Mouse (Mus musculus) 416B (cell line): ENCODE measurements around the gene Tenm2.

Experiments used
- DNase-seq: peaks from one replicate; pipeline ENCODE4 v3.0.0; 2011; ENCODE audit warnings: low read depth

Gene Tenm2

DNA sequence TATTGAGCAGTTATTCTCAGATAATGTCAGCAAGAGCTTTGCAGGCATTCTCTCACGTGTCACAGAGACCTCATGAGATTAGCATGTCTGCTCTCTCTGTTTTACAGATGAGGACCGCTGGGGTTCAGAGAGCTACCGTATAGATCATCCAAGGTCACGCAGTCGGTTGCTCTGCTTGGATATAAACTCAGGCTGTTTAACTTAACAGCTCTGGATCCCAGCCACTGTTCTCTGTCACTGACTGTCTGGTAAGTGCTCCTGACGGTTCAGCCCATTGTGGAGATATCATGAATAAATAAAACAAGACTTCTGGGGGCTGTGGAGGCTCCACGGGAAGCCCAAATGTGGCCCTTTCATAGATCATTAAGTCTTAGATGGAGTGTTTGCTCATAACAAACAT is 754.2 kb downstream of the Tenm2 start:
- DNase-seq = no peak

DNA sequence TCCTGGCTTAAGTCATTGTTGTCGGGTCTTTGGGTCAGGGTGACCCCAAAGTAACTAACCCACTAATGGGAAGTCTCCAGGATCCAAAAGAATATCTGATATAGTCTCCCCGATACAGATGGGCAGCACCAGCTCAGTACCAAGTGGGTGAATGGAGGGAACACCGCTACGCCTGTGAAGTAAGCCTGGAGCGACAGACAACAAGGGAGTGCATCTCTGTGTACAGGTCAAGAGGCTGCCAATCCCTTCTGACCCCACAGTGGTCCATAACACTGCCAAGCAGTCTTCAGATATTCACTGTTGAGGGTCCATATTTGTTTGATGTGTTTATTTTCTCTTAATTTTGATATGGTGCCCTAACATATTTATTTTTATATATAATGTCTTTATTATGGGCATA is 754.7 kb downstream of the Tenm2 start:
- no peak for DNase-seq

DNA sequence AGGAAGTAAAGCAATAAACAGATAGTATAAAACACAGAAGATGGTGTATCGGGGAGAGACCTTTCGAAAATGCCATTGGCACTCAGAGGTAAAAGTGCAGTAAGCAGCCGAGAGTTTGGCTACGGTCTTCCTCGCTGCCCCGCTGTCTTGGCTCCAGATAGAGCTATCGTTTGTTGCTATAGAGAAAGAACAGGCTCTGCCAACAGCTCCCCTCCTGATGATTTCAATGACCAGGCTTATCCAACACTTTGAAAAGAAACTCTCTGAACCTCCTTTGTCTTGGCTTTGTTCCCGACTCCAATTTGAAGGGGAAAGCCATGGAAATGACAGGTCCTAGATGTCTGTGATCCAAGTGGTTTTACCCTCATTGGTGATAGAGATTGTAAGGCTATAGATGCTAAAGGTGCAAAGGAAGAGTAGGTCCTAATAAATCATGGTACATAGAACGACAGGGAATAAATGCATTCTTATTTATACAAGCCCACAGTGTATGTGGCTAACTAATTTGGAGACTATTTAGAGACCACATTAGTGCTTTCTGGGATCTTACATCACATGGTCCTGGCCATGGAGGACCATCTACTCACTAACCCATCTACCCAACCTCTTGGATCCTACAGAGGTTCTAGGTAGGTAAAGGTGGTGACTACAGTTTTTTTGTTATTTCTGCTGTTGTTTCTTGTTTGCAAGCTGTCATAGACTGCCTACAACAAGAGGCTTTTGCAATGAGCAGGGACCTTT is 765.8 kb downstream of the Tenm2 start:
- DNase-seq = no peak

DNA sequence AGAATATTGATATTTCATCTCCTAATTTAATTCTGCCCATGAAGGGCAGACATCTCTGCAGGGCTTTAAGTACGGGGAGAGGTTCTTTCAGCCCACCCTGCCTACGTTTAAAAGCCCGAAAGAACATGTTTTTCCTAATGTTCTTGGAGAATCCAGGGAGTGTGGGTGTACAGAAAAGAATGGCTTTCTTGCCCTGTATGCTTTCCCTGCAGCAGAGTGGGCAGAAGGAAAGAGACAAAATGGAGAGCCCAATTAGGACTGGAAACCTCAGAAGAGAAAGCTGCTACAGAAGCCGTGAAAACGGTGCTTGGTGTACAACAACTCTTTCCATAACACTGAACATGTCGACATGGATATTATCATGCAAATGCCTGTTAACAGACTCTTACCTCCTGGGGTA is 777.3 kb downstream of the Tenm2 start:
- no peak for DNase-seq

DNA sequence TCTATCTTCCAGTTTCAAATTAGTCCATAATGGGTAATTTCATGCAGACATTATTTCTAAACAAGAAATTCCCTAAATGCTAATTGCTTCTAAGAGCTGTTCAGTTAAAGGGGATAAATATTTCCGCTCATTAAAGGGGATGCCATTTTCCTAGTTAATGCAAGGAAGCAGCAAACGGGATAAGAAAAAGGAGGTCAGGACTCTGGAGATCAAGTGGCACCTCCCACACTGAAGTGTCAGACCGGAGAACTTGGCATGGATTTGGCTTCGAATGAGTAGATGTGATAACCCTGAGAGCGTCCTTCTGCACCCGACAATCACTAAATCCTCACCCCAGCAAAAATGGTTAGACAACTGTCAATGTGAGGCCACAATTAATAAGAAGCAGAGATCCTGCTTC is 781.7 kb downstream of the Tenm2 start:
- DNase-seq = no peak

DNA sequence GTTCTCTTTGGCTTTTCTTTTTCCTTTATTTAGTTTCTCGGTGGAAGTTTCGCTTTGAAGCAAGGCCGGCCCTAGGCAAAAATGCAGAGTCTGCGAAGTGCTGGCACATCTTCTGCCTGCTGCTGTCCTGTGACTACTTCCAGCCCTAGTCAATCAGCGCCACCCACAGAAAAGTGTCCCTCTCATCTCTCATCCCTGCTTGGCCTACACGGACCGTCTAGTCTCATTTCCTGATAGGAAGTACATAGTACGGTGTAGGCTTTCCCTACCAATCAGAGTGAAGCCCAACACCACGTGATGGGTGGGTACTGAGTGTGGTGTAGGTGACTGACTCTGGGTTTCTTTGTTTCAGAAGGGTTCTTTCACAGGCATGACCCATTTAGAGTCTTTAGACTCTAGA is 783.3 kb downstream of the Tenm2 start:
- DNase-seq = no peak

DNA sequence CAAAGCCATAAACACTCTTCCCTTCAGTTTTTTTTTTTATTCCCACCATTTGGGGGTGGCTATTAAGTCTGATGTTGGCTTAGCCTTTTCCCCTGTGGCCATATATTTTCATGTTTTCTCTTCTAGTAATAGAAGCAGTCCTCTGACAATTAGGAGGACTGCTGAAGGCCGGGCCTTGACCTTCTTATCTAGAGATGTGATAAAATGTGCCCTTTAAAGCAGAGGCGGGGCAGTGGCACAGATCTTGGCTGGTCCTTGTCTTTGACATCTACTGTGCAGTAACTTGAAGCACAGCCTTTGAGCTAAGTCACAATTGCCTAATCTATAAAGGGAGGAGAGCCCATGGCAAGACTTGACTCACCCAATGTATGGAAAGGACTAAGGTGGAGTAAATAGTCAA is 789.4 kb downstream of the Tenm2 start:
- no peak for DNase-seq

DNA sequence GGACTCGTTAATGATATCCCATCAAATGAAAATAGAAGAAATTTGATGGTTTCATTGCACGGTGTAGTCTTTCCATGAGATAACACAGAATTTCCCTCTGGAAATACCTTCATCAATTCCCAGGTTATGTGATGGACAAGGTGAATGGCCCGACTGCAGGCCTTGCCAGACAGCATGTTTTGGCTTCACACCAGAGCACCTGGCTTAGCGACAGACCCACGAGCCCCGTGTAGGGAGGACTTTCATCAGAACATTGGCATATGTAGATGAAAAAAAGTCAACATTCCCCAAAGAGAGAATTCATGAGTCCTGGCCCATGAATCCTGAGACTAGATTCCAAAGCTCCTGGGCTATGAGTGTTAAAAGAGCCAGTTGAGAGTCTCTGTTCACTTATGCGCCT is 791.9 kb downstream of the Tenm2 start:
- DNase-seq = no peak

DNA sequence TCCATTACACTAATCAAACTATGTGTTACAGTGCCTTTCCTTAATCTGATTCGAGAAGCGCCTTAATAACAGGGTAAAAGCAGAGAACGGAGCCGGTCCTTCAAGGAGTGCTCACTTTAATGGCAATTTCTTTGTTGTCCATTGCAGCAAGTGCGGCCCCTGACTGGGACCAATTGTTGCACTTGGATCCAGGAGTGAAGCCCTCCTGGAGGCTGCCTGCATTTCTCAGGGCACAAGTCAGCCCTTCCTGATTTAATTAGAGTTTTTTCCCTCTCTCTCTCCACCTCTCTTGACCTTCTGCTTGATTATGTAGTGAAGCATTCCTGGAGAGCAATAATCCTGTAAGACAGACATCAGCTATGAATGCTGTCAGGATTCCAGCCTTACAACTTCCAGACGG is 794.0 kb downstream of the Tenm2 start:
- DNase-seq = no peak

DNA sequence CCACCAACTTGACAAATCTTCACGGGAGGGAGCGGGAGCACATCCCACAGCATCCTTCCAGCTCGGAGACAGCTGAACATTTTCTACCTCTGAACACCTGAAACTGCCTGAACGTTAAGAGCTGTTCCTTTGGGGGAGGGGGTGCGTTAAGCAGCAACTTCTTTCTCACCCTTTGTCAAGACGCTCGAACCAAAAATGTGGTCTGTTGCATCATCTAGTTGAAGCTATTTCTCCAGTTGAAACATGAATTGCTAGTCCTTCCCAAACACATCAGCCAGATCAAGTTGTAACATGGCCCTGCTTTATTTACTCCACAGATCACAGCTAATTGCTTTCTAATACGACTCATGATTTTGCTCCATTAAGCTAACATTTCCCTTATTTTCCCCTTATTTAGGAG is 799.5 kb downstream of the Tenm2 start:
- no peak for DNase-seq

DNA sequence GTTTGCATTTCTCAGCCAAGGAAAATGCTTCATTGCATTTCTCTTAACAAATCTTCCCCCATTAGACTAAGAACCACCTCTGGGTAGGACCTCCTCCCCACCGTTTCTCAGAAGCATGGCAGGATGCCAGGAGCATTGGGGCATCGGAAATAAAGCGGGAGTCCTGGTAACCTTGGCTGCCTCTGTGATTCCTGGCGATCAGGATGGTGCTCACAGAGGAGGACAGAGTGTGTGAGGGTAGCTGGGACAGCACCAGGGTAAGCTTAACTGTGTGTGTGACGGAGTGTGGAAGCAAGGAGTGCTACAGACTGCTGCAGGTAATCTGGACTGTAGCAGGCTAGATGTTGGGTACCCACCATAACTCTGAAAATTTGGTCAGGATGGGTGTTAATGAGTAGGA is 806.8 kb downstream of the Tenm2 start:
- DNase-seq = no peak

DNA sequence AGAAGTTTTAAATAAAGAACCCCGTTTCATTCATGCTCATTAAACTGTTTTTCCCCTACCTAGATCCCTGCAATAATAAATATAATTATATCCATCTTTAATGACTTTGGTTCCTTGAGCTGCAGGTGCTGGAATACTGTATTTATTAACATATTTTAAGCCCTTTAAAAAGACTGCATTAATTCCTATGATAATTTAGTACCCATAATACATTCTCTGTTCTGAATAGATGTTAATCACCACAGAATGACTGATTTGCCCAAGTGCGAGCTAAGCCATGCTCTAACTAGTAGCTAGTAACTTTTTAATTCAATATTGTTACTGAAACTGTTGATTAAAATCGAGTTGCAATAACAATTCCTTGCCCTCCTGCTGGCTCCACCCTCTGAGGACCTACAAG is 810.8 kb downstream of the Tenm2 start:
- no peak for DNase-seq

DNA sequence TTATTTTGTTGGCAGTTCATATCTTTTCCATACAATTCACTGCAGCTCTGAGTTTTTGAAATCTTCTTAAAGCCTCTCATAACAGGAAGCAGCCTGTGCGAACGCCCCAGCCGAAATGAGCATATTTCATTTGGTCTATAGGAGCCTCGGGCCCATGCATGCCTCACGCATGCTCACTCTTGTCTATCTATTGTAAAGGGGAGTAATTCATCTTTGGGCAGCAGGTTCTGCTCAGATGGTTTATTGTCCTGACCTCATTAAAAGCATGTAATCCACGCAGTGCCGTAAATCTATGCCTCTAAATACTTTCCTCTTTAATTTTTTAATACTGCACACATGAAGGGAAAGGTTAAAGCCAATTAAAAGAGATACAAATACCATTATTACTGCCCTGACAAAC is 815.7 kb downstream of the Tenm2 start:
- DNase-seq = no peak

DNA sequence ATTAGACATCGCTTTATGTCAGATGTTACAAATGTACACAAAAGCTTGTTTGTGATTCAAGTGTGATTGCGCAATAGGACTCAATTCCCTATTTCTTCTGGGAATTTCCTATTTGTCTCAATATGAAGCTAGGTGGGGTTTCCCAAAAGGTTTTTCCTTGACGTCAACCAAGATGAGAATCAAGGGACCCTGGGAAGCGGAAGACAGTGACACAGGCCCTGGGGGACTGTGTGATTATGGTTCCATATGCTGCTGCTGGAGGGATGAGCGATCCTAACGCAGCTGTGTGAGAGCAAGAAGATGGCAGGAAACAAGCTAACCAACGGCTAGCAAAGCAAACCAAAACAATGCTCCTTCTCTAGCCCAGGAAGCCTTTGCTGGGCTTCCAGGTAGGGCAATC is 820.5 kb downstream of the Tenm2 start:
- DNase-seq = no peak

DNA sequence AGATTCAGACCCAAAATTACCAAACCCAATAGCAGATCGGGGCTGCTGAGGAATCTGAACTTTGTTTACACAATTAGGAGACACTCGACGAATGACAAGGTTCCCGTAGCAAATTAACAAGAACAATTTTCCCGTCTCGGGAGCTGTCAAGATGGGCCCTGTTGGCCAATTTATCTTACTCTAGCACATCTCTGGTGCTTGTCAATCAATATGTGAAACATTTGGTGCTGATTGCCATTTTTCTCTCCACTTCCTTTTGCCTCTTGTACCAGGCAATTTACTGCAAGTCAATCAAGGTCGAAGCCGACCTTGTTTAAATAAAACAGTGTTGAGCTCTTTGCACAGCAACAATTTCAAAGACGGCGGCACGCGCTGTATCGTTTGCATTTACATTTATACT is 824.9 kb downstream of the Tenm2 start:
- DNase-seq = no peak

DNA sequence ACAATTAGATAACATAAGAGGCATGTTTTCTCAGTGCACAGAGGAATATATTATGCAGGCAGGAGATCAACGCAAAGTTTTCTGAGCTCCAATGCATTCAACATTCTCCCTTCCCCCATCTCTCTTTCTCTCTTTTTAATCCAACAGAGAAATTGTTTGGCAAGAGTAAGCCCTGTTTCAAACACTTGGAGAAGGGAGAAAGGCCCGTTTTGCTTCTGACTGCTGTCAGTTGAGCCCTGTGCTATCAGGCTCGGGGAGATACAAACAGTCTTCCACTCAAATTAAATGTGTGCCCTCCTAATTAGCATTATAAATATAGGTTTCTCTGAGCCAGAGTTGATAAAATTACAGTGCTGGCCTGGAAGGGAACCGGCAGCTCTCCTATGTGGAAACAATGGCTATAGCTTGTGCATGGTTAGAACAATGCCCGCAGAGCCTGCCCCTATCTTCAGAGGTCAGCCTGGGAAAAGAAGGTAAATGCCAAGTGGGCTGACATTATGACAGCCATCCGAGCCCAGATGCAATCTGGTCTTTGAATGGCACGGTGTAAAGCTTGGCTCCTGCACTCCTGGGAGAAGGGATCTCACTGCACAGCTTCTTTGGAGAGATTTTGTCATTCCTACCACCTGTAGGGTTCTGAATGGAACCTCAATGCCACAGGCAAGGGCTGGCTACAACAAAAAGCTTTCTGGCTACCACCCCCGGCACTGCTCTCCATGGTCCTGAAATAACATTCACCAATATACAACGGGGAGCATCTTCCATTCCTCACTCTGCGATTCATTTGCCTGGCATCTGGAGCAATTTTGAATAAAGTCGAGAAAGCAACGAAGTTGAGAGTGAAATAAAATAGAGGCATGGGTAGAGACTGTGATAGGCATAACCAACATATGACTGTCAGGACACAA is 839.7 kb downstream of the Tenm2 start:
- no peak for DNase-seq

DNA sequence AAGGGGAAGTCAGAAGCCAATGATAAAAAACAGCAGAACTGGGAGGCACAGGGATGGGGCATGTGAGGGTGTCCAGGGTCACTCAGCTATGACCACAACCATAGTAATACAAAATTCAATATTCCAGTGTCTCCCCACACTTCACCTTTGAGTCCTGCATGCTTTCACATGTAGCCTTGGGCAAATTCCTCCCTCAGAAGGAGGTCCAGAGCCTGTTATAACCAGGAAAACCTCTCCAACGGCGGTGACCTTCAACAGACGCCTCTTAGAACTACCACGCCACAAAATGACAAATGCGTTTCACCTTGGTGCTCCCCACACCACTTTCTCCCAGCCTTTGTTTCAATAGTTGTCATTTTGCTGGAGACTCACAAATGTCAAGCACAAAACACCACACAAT is 851.1 kb downstream of the Tenm2 start:
- no peak for DNase-seq

DNA sequence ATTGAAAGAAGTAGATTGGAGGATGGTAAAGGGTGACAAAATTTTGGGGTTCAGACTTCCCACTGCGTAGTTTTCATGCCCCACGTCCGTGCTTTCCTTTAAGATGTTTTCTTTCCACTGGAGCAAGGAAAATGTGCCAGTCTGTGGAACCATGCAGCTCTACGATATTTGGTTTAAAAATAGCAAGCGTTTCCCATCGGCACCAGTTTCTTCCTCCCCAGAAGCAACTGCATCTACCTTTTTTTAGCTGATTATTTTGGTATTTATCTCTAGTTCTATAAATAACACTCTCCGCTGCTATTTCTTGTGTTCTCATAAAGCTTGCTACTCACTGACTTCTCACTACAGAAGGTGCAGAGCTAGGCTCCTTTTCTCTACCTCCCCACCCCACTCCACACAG is 864.0 kb downstream of the Tenm2 start:
- no peak for DNase-seq

DNA sequence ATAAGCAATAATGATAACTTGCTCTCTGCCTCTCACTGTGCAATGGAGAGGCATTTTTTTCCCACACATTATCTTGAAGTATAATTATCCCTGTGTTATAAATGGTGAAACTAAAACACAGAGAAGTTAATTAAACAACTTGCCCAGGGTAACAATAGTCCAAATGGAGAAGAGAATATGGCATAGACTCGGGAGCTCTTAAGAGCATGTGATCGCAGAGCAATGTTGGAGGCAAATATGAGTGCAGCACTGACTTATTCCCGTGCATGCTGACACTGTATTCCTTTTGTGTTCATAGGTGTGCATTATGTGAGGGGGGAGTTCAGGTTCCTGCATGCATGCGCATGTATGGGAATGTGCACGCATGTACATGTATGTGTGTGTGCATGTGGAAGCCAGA is 870.7 kb downstream of the Tenm2 start:
- no peak for DNase-seq

DNA sequence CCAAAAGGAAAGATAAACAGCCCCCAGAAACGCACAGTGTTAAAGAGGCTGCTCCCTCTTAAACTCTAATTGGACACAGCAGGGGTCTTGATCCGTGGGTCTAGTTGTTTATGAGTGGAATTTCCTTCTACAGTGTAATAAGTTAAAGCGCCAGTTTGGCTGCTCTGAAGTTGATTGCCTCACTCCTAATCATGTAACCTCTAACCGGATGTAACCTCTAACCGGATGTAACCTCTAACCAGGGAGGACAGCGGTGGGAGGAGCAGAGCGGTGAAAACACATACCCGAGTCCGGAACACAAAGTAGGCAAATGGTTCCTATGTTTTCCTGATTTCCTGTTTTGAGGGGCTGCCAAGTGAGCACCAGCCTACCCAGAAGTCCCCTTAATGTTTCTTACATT is 871.3 kb downstream of the Tenm2 start:
- DNase-seq = no peak

DNA sequence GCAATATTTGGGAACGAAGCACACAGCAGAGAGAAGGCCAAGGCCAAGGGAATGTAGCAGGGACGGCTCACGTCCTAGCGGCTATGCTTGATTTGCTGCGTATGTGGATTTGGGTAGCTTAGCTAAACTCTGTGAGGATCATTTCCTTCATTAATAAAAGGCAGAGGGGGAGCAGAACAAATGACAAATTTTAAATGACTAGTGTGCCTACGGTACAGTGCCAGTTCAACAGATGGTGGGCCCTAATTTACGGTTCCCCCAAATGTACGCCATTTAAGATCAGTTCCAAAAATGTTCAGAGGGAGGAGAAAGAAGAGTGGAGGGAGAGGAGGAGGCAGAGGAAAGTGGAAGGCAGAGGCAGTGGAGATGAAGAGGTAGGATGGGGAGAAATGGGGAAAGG is 873.2 kb downstream of the Tenm2 start:
- no peak for DNase-seq

DNA sequence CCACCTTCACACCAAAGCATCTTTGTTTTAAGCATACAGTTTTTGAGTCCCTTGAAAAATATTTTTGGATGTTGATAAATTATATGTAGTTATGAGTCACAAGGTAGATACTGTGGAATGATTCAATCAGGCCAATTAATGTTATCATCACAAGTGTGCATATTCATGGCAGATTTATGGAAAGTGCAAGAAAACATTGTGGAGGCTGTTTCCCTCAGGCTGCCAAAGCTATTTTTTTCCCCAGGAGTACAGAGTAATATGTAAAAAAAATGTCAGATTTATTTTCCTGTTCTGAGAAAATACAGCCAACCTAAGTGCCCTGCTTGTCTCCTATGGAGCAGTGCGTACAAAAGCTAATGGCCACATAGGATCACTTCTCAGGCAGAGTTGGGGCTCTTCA is 882.5 kb downstream of the Tenm2 start:
- DNase-seq = no peak

DNA sequence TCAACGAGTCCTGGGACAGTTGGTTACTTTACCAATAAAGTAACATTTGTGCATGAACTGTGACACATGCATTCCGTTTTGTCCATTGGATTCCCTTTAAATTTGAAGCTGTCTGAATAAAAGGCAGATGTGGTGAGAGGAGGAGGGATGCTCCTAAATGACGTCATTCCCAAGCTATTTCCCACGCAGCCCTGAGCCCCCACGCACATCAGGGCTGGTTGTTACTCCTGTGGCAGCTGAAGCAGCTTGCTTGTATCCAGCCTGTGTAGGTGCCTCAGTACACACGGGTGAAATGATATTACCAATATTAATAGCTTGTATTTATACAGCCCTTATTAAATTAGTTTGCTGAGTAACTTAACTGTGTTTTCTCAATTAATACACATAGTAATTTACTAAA is 884.0 kb downstream of the Tenm2 start:
- DNase-seq = no peak

DNA sequence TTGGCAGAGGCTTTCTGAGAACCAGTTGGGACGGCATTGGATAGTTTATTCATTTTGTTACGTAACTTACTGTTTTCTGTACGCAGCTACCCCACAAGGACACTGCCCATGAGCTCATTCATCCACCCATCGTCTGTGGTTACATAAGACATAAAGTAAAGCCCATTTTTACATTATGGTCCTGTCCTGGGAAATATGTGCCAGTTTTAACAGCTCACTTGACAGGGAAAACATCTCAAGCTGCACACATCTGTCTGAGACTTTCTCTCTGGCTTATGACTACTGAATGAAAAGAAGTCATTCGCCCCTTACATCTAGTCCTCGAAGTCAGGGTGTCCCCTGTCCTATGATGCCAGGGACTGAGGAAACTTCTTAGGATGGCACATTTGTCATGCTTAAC is 884.4 kb downstream of the Tenm2 start:
- DNase-seq = no peak
